Mouse (Mus musculus) CH12.LX (cell line): ENCODE measurements around the gene Trcg1. TPM values are rescaled to one million over a fixed set of nuclear protein-coding genes. Genes with fewer than 3 reads are reported as not detected.

Source experiments
- DNase-seq: peaks from one replicate; pipeline ENCODE4 v3.0.0-alpha.2; 2013; ENCODE audit errors: extremely low read depth
- H3K27ac ChIP-seq: 2 replicates; pipeline ENCODE4 v1.5.1; 2012; ENCODE audit warnings: low read depth, mild to moderate bottlenecking, control low read depth, moderate library complexity; ENCODE audit not compliant: insufficient read depth
- H3K27me3 ChIP-seq: replicated peaks from 2 replicates; pipeline ENCODE3; 2012; ENCODE audit warnings: inconsistent platforms
- H3K36me3 ChIP-seq, 2 experiments: replicated peaks in 1 of 2; 2 replicates each; pipeline versions ENCODE3 to v1.6.1; 2012; ENCODE audit warnings: inconsistent platforms in 1 of 2, low read length in 1 of 2, mild to moderate bottlenecking in 1 of 2, mixed read lengths in 1 of 2, moderate library complexity in 1 of 2; ENCODE audit not compliant: control insufficient read depth in 1 of 2, insufficient read depth in 1 of 2
- H3K4me1 ChIP-seq, 2 experiments: 2 replicates each; pipeline ENCODE4 v1.6.1; 2012; ENCODE audit warnings: inconsistent platforms in 1 of 2, moderate library complexity in 1 of 2; ENCODE audit not compliant: insufficient read depth in 2 of 2, control insufficient read depth in 1 of 2
- H3K4me2 ChIP-seq: 2 replicates; pipeline ENCODE4 v1.6.1; 2012; ENCODE audit warnings: low read depth, mild to moderate bottlenecking, control low read depth; ENCODE audit not compliant: poor library complexity, insufficient read depth, severe bottlenecking
- H3K4me3 ChIP-seq, 3 experiments: fragments of 150-350 bp in 1 of 3; sonication (generic) in 1 of 3; replicated peaks in 1 of 3; 2 replicates each; pipeline versions ENCODE3 to v1.5.1; 2011 to 2012; ENCODE audit warnings: low read depth in 2 of 3, low read length in 2 of 3, mild to moderate bottlenecking in 2 of 3, moderate library complexity in 2 of 3, control low read depth in 1 of 3, improper control_type of control experiment in 1 of 3, inconsistent platforms in 1 of 3, mixed read lengths in 1 of 3; ENCODE audit not compliant: poor library complexity in 1 of 3
- H3K79me2 ChIP-seq: replicated peaks from 2 replicates; pipeline ENCODE4 v1.6.1; 2012; ENCODE audit warnings: mild to moderate bottlenecking, moderate library complexity; ENCODE audit not compliant: control insufficient read depth, poor library complexity, insufficient read depth, severe bottlenecking; ENCODE audit errors: extremely low read depth
- H3K9ac ChIP-seq: 2 replicates; pipeline ENCODE4 v1.6.1; 2012; ENCODE audit warnings: low read depth, mild to moderate bottlenecking, control low read depth, moderate library complexity; ENCODE audit not compliant: insufficient read depth
- H3K9me3 ChIP-seq: replicated peaks from 2 replicates; pipeline ENCODE3; 2012; ENCODE audit warnings: low read length, inconsistent platforms, mixed read lengths
- CHD2 ChIP-seq: IDR thresholded peaks from 2 replicates; pipeline ENCODE4 v1.6.1; 2011; ENCODE audit warnings: low read length, improper control_type of control experiment
- CTCF ChIP-seq, 2 experiments: IDR thresholded peaks in 1 of 2; conservative IDR thresholded peaks in 1 of 2; 2 replicates each; pipeline ENCODE4 v1.5.1; 2011 to 2012; ENCODE audit warnings: low read depth in 2 of 2, low read length in 2 of 2, improper control_type of control experiment in 1 of 2, inconsistent platforms in 1 of 2, mild to moderate bottlenecking in 1 of 2, moderate library complexity in 1 of 2
- ELF1 ChIP-seq: IDR thresholded peaks from 2 replicates; pipeline ENCODE4 v1.6.1; 2014; ENCODE audit warnings: low read depth, mild to moderate bottlenecking, inconsistent platforms, low read length, improper control_type of control experiment
- ETS1 ChIP-seq: conservative IDR thresholded peaks from 2 replicates; pipeline ENCODE4 v1.6.1; 2012; ENCODE audit warnings: low read depth, mild to moderate bottlenecking, inconsistent platforms, low read length, improper control_type of control experiment, moderate library complexity
- HCFC1 ChIP-seq: IDR thresholded peaks from 2 replicates; pipeline ENCODE4 v1.6.1; 2012; ENCODE audit warnings: low read depth, mild to moderate bottlenecking, inconsistent platforms, low read length, improper control_type of control experiment
- JUN ChIP-seq: IDR thresholded peaks from 2 replicates; pipeline ENCODE4 v1.6.1; 2011; ENCODE audit warnings: low read depth, mild to moderate bottlenecking, low read length, improper control_type of control experiment, moderate library complexity; ENCODE audit not compliant: insufficient read depth
- JUND ChIP-seq: conservative IDR thresholded peaks from 2 replicates; pipeline ENCODE4 v1.6.1; 2011; ENCODE audit warnings: low read depth, low read length, improper control_type of control experiment
- MAX ChIP-seq: IDR thresholded peaks from 2 replicates; pipeline ENCODE4 v1.6.1; 2011; ENCODE audit warnings: low read length, improper control_type of control experiment
- MEF2A ChIP-seq: IDR thresholded peaks from 2 replicates; pipeline ENCODE4 v1.6.1; 2014; ENCODE audit warnings: low read depth, mild to moderate bottlenecking, inconsistent platforms, low read length, improper control_type of control experiment, borderline replicate concordance
- NELFE ChIP-seq: IDR thresholded peaks from 2 replicates; pipeline ENCODE4 v1.6.1; 2011; ENCODE audit warnings: low read depth, low read length, improper control_type of control experiment
- POLR2AphosphoS2 ChIP-seq: IDR thresholded peaks from 2 replicates; pipeline ENCODE4 v1.6.1; 2011; ENCODE audit warnings: low read depth, low read length, improper control_type of control experiment
- SMC3 ChIP-seq: IDR thresholded peaks from 2 replicates; pipeline ENCODE4 v1.6.1; 2011; ENCODE audit warnings: low read depth, low read length, improper control_type of control experiment
- TBP ChIP-seq: conservative IDR thresholded peaks from 2 replicates; pipeline ENCODE4 v1.6.1; 2011; ENCODE audit warnings: low read depth, low read length, improper control_type of control experiment
- TCF12 ChIP-seq: IDR thresholded peaks from 2 replicates; pipeline ENCODE4 v1.6.1; 2014; ENCODE audit warnings: low read depth, mild to moderate bottlenecking, inconsistent platforms, low read length, improper control_type of control experiment
- USF1 ChIP-seq: IDR thresholded peaks from 2 replicates; pipeline ENCODE4 v1.6.1; 2014; ENCODE audit warnings: low read depth, mild to moderate bottlenecking, inconsistent platforms, low read length, improper control_type of control experiment
- USF2 ChIP-seq: conservative IDR thresholded peaks from 2 replicates; pipeline ENCODE4 v1.6.1; 2011; ENCODE audit warnings: low read depth, low read length, improper control_type of control experiment
- ZNF384 ChIP-seq: IDR thresholded peaks from 2 replicates; pipeline ENCODE4 v1.6.1; 2012; ENCODE audit warnings: low read depth, low read length, improper control_type of control experiment, inconsistent platforms
- dilution Hi-C: fragments of 300-500 bp; cut with MboI; formaldehyde crosslinking; loops from 2 replicates; pipeline ENCODE4 v1.14.3; 2020; ENCODE audit warnings: low sequenced_read_pairs; ENCODE audit not compliant: extremely low pct_unique_long_range_greater_than_20kb, extremely low pct_ligation_motif_present
- in situ Hi-C: fragments of 300-500 bp; cut with MboI; formaldehyde crosslinking; loops from 3 replicates; pipeline ENCODE4 v1.14.3; 2019; ENCODE audit warnings: low sequenced_read_pairs, low pct_ligation_motif_present, low pct_unique_long_range_greater_than_20kb, mixed read lengths
- polyA plus RNA-seq: library from polyadenylated mRNA; unstranded; fragments of >175 nt; gene quantifications from 2 replicates; pipeline ENCODE4 v1.2.1, GENCODE M21; 2012; ENCODE audit warnings: low read depth; ENCODE audit not compliant: insufficient read length
- total RNA-seq, 2 experiments: library from RNA; depleted of rRNA; stranded (reverse); fragments of 300-350 nt in 1 of 2; fragments of >200 nt in 1 of 2; gene quantifications; 2 replicates each; pipeline ENCODE4 v1.2.3; 2012 to 2014

The Trcg1 gene
- total and polyA plus RNA-seq, 3 experiments = not detected

GRCm38 (mm10) chr9:57250026-57250425 lies 13.7 kb downstream of the Trcg1 start:
- no peak for TF ChIP-seq ELF1
- TF ChIP-seq MAX = no peak
- peak; percentile 57; the same call in 1 of the 2 replicates for TF ChIP-seq POLR2AphosphoS2
- TF ChIP-seq CHD2 = no peak
- TF ChIP-seq, all 38 proteins: peak for 1
- no peak for DNase-seq
- H3K9ac ChIP-seq = no peak overlapping the region
- H3K4me1 ChIP-seq = peaks cover 0 to 11% of the 10 kb centered on the region in 2 experiments; a peak in 1 of 4 replicates
- H3K27me3 ChIP-seq = no peaks in the 10 kb centered on the region
- dilution Hi-C loops = no loop called here
- H3K27ac ChIP-seq = no peak overlapping the region
- no peak overlapping the region for H3K4me3 ChIP-seq
- no peak overlapping the region for H3K4me2 ChIP-seq
- peaks cover 11% of the 10 kb centered on the region for H3K79me2 ChIP-seq
- peaks cover 39 to 55% of the 10 kb centered on the region in 2 experiments for H3K36me3 ChIP-seq
- H3K9me3 ChIP-seq = no peaks in the 10 kb centered on the region
- in situ Hi-C loops = loop anchor here (5.0 kb wide), 1 partner anchor 177 kb away; no protein-coding TSS in a partner anchor

- peaks cover 22% of the 10 kb centered on the region for H3K79me2 ChIP-seq
- H3K9me3 ChIP-seq = no peaks in the 10 kb centered on the region
- TF ChIP-seq USF2 (no peak), POLR2AphosphoS2 (peak; percentile 58; the same call in 1 of the 2 replicates), JUN (no peak)
- no peak overlapping the region for H3K27ac ChIP-seq
- dilution Hi-C loops (no loop called here), in situ Hi-C loops (loop anchor here (5.0 kb wide), 1 partner anchor 176 kb away; no protein-coding TSS in a partner anchor)
- H3K9ac ChIP-seq = no peak overlapping the region
- H3K4me3 ChIP-seq = no peak overlapping the region
- H3K4me1 ChIP-seq = peaks cover under 1 to 18% of the 10 kb centered on the region in 2 experiments
- no peaks in the 10 kb centered on the region for H3K27me3 ChIP-seq
- H3K36me3 ChIP-seq = peaks cover 49 to 66% of the 10 kb centered on the region in 2 experiments
- no peak overlapping the region for H3K4me2 ChIP-seq
- no peak for DNase-seq
Measured at GRCm38 (mm10) chr9:57251139-57251538, 14.8 kb downstream of the Trcg1 start.

GRCm38 (mm10) chr9:57254061-57254460 lies 17.7 kb downstream of the Trcg1 start:
- no peak overlapping the region for H3K4me2 ChIP-seq
- no peaks in the 10 kb centered on the region for H3K27me3 ChIP-seq
- H3K79me2 ChIP-seq = peaks cover 51% of the 10 kb centered on the region
- H3K9me3 ChIP-seq = no peaks in the 10 kb centered on the region
- no peak for TF ChIP-seq ZNF384
- no peak for TF ChIP-seq USF2
- no peak for TF ChIP-seq TCF12
- TF ChIP-seq ETS1 = no peak
- TF ChIP-seq CHD2 = no peak
- no peak for TF ChIP-seq MEF2A
- TF ChIP-seq USF1 = no peak
- TF ChIP-seq SMC3 = no peak
- no peak for TF ChIP-seq NELFE
- no peak for TF ChIP-seq JUND
- TF ChIP-seq MAX = no peak
- no peak for TF ChIP-seq CTCF (conservative IDR thresholded peaks at IDR 0.05 in 1 of 2, IDR thresholded peaks at IDR 0.05 in 1 of 2; ENCODE audit: low read depth in 2 of 2, low read length in 2 of 2)
- no peak for TF ChIP-seq TBP
- TF ChIP-seq HCFC1 = no peak
- no peak for TF ChIP-seq POLR2AphosphoS2
- TF ChIP-seq, all 38 proteins: peak for 0
- in situ Hi-C loops (loop anchor here (5.0 kb wide), 1 partner anchor 173 kb away; no protein-coding TSS in a partner anchor), dilution Hi-C loops (no loop called here)
- H3K4me1 ChIP-seq = peaks cover 8 to 31% of the 10 kb centered on the region in 2 experiments
- no peak overlapping the region for H3K27ac ChIP-seq
- H3K4me3 ChIP-seq = no peak overlapping the region
- peaks cover 78 to 93% of the 10 kb centered on the region in 2 experiments for H3K36me3 ChIP-seq
- H3K9ac ChIP-seq = no peak overlapping the region
- no peak for DNase-seq
